Mouse (Mus musculus) kidney, adult 2 months (tissue): Measurements from ENCODE around the gene Gngt2.

Experiments
- CTCF ChIP-seq: fragments of 200-500 bp; conservative IDR thresholded peaks from 2 replicates; pipeline ENCODE4 v1.5.1; 2011; ENCODE audit warnings: low read depth, mild to moderate bottlenecking, control low read depth, low read length, moderate library complexity, mixed read lengths; ENCODE audit not compliant: insufficient read depth, insufficient read length
- POLR2A ChIP-seq: fragments of 200-500 bp; IDR thresholded peaks from one replicate; pipeline ENCODE4 v1.6.1; 2011; ENCODE audit warnings: low read depth, low read length, control low read depth

- TF ChIP-seq POLR2A (no peak), CTCF (no peak)
These were observed 47.5 kb upstream of the Gngt2 start for GRCm38 (mm10) chr11:95789451-95789891.
